Mouse (Mus musculus) T-helper 1 cell (primary cell): ENCODE measurements at regions not wholly inside any gene's neighbourhood (a gene's known extent, or its start where the extent isn't known, plus 50 kb on each side); places are given as distances from the start of the nearest gene placed in this dataset.

Source experiments
- in situ Hi-C: fragments of 300-600 bp; cut with MboI, MseI; formaldehyde crosslinking; loops from one replicate; pipeline ENCODE4 v1.15.1; 2025; ENCODE audit warnings: high pct_unique_total_duplicates

DNA sequence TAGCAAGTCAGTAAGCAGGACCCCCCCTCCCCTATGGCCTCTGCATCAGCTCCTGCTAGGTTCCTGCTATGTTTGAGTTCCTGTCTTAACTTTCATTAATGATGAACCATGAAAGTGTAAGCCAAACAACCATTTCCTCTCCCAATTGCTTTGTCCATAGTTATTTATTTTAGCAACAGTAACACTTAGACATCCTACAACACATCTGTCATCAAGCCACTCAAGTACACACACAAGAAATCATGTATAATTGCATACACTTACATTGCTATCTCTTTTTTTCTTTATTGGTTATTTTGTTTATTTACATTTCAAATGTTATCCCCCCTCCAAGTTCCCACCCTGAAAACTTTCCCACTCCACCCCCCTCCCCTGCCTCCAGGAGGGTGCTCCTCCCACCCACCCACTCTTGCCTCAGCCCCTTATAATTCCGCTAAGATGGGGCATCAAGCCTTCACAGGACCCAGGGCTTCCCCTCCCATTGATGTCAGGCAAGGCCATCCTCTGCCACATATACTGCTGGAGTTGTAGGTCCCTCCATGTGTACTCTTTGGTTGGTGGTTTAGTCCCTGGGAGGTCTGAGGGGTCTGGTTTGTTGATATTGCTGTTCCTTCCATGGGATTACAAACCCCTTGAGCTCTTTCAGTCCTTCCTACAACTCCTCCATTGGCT is 310.9 kb upstream of the Ccnh start:
- in situ Hi-C loops, result loop anchor here (25.0 kb wide), 1 partner anchor 1259 kb away; no protein-coding TSS in a partner anchor

DNA sequence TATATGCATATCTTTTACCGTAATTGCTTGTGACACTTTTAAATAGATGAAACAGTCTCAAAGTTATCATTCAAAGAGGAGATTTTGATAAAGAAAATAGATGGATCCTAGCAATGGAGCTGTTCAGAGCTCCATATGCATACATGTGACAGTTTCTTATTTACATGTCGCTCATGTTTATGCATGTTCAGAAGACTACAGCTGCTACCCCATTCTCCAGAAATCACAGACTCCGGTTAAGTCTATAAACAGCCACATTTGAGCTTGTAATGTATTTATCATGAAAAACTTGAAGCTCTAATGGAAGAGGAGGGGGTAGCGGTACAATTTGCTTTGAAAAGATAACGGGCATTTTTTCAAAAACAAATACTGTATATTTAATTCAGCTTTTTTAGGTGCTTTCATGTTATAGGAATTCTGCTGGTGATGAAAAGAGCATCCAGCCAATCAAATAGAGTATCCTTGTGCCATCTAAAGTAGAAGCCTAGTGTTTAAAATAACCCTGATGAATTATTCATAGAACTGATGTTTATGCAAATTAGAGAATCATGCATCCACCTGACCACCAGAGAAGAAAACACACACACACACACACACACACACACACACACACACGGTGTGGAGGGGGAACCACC is 283.7 kb upstream of the Ccnh start:
- in situ Hi-C loops, result no loop called here

DNA sequence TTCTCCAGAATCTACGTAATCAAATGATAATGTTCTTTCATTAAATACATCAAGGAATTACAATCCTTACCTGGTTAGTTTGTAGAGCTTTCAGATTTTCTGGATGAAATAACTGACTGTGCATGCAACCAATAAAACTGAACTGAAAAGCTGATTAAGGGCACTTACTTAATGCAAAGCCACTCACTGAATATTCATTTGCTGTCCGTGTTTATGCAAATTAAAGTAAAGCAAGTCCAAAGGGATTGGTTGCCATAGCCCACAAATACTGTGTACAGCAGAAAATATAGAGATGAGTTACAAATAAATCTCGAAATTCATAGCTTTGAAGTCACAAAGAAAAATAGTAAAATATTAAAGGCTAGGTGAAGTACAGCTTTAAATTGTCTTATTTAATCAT is 283.2 kb upstream of the Ccnh start:
- in situ Hi-C loops, result no loop called here

DNA sequence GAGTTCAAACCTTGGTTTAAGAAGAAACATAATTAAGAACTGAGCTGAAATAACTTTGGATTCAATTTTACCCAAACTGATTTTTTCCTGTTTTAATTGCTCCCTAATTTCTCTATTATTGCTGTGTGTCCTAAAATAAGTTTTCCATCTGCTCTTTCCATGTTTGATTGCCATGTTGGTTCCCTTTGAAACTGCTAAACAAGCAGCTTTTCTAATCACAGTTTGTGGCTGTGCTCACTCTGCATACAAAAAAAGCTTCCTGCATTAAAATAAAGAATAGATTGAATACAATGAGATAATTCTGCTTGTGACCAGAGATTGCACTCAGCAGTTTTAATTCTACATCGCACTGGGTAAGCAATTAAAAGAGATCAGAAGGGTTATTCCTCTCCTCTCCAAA is 257.9 kb upstream of the Ccnh start:
- in situ Hi-C loops, result no loop called here

DNA sequence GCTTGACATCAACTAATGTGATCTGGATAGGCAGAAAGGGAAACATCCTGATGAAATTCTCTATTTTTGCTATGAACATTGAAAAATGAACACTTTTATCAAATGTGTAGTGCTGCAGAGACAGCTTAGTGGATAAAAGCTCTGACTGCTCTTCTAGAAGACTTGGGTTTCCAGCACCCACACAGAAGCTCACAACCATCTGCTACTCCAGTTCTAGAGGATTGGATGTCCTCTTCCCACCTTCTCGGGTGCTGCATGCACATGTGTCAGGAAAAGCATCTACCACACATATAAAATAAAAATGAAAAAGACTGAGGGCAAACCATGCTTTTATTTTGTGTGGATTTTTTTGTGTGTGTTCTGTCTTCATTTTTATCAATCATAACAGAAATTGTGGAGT is 253.6 kb upstream of the Ccnh start:
- in situ Hi-C loops, result no loop called here

GRCm38 (mm10) chr13:84939695-84940094 is 249.5 kb upstream of the Ccnh start:
- in situ Hi-C loops, result no loop called here

GRCm38 (mm10) chr13:84940936-84941335 is 248.3 kb upstream of the Ccnh start:
- in situ Hi-C loops, result no loop called here

GRCm38 (mm10) chr13:84950873-84951272 is 238.3 kb upstream of the Ccnh start:
- in situ Hi-C loops, result no loop called here

DNA sequence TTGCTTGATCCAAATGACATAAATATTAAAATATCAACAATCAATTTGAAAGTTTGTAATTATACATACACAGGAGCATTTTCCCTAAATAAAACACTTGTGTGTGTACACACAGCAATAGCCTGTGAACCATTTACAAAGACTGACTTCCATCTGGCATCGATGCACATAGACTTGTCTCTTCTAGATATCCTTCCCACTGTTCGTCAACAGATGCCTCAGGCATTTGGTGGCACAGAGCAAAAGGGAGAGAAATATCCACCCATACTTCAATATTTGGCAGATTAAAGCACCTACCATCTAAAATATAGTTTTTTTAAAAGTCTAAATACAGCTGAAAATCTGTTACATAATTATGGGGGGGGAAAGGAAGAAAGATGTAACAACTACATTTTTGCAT is 236.0 kb upstream of the Ccnh start:
- in situ Hi-C loops, result no loop called here

DNA sequence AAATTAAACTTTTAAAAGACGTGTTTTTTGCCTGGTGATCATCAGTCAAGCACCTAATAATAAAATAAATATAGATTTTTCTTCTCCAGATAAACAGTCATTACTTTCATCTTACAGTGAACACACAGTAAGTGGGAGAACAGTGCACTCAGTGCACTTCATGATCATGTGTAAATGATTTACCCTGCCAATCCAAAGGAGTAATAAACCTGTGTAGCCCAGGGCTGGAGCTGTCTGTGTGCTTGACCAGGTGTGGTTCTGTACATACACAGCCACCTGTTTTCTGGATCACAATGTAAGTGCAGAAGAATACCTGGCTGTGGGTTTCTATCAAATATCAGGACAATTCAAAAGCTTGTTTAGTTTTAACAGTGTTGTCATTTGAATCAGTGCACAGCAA is 235.4 kb upstream of the Ccnh start:
- in situ Hi-C loops, result no loop called here

DNA sequence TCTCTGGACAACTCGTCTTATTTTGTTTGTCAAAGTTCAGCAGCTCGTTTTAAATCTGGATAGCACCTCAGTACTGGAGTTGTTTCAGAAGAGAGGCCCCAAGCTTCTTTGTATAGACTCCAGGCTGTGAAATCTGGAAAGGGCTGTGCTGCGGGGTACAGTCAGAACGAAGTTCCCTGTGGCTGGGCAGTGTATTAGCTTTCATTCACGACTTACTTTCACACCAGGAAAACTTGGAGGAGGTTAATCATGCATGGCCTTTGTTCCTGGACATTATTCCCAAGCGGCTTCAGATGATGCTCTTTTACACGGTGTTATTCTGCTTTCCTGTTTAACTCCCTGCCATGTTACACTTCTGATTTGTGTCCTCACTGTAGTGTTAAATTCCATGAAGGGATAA is 220.3 kb upstream of the Ccnh start:
- in situ Hi-C loops, result no loop called here
